In the genomic region with DNA sequence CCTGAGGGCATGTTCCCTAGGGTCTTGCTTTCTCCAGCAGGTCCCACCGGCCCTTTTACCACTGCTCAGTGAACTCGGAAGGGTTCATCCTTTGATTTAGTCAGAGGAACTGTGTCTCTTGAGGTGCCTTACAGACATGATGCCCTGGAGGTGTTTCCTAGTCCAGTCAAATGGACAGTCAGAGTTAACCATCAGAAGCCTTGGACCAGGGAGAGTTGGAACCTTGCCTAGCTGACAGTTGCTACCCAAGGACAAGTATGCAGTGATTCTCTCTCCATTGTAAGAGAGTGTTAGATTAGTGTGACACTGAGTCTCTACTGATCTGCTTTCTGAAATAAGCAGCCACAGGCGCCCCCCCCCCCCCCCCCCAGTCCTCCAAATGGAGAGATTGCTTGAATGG, we compare ENCODE assay signal across 6 mouse cellular contexts.
"Had no signal": no experiment of that assay in that cellular context is flagged by ENCODE, and none has a peak within 500 bp of the region (broad histone marks: within the 10 kb centered on the region; RNA-seq: fewer than 3 reads in every experiment).

No protein-coding gene starts in this region.

- ATAC-seq: midbrain, embryonic 16.5 days had no signal

- DNase-seq: kidney, postnatal 25 days; lung, adult 18-20 months; spleen, adult 18-20 months; thymus, adult 18-20 months; thymus, postnatal 14 days had no signal
